Mouse (Mus musculus): ENCODE results near the gene Kif1a. TPM values are rescaled to one million over a fixed set of nuclear protein-coding genes. Genes with fewer than 3 reads are reported as not detected.
A peak's percentile ranks its signal among the peaks of the same experiment; 100 is the strongest.

Gene Kif1a
- polyA plus RNA-seq, 1 experiment from 2014 or later = 490 TPM

DNA sequence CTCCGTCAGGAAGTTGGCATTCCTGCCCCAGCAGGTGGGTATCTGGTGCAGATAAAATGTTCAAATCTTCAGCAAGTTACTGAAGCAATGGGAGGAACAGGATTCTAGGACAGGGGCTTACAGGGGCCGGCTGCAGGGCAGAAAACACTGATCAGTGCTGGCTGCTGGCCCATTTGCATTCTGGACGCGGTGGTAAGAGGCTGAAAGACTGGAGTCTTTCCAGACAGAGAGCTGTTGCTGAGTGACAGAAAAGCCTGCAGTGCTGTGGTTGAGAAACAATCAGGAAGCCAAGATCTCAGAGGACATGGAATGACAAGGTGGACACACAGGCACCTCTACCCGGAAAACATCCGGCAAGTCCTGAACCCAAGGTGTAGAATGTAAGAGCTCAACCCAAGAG, 16.6 kb downstream of the Kif1a start:
- Histone ChIP-seq H3K27ac (replicated peaks) (peak overlapping the region; percentile 73), H3K4me3 (no peak overlapping the region), H3K4me2 (no peak overlapping the region), H3K9me3 (no peaks in the 10 kb centered on the region), H3K4me1 (replicated peaks) (peaks cover 33% of the 10 kb centered on the region), H3K36me3 (peaks cover 38% of the 10 kb centered on the region), H3K9ac (no peak overlapping the region), H3K27me3 (no peaks in the 10 kb centered on the region)
- ATAC-seq (ENCODE audit: low FRiP score, low read depth) = 0 out of 2 replicates have a peak, but pooled peaks have one; percentile 10
- WGBS = 27% methylated on average over 6 of the region's 6 CpGs

DNA sequence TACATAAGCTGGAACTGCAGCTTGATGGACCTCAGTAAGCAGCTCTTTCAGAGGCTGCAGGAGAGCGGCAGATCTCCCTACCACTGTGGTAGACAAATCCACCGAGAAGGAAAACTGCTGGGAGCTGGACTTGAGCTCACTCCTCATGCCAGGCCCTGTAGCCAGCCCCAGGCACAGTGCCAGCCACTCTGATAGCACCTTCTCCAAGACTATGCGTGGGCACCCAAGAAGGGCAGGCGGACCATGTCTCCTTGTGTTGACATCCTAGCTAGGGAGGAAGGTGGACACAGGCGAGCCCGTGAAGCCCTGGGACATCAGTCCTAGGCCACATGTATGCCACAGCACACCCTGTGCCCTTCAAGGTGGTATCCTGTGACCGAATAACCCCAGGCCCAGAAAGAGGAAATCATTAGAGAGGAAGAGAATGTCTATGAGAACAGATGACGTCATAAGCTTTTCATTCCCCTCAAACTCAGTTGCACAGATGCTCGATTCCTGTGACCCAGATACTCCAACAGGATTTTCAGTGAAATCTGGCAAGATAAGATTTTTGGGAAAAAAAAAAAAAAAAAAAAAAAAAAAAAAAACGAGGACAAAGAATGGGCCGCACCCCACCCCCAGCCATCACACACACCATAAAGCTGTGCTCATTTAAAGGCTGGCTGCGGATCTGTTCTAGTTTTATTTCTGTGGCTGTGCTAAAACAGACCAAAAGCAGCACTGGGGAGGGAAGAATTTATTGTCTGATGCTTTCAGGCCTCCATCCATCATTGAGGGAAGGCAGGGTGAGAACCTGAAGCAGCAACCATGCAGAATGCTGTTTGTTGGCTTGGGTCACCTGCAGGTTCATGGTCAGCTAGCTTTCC, 18.1 kb downstream of the Kif1a start:
- H3K4me1 ChIP-seq (replicated peaks) = peaks cover 36% of the 10 kb centered on the region

DNA sequence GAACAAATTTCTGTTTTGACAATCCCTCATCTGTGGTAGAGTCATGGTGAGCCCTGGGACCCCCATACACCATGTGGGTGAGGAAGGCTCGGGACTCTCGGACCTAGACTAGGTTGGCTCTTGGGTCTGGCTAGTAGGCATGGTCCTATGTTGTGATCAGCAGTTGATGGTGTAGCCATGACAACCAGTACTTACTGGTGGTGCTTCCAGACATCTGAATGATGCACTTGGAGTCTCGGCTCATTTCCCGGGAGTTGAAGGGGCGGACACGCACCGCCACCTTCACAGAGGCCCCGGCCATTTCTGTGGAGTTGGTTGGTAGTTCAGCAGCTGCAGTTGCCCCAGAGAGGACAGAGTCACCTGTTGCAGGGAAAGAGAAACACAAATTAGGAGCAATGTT, 19.6 kb downstream of the Kif1a start:
- ATAC-seq (ENCODE audit: low FRiP score, low read depth) = no peak

More for the DNA sequence above, 18.1 kb downstream of the Kif1a start:
- Histone ChIP-seq H3K9me3 (no peaks in the 10 kb centered on the region), H3K9ac (no peak overlapping the region), H3K4me2 (no peak overlapping the region), H3K4me3 (no peak overlapping the region), H3K27ac (replicated peaks) (peak overlapping the region; percentile 73; the same call in 1 of the 2 replicates), H3K36me3 (peaks cover 51% of the 10 kb centered on the region), H3K27me3 (no peaks in the 10 kb centered on the region)
- WGBS = 80% methylated on average over 12 of the region's 12 CpGs
- ATAC-seq (ENCODE audit: low FRiP score, low read depth) = no peak

DNA sequence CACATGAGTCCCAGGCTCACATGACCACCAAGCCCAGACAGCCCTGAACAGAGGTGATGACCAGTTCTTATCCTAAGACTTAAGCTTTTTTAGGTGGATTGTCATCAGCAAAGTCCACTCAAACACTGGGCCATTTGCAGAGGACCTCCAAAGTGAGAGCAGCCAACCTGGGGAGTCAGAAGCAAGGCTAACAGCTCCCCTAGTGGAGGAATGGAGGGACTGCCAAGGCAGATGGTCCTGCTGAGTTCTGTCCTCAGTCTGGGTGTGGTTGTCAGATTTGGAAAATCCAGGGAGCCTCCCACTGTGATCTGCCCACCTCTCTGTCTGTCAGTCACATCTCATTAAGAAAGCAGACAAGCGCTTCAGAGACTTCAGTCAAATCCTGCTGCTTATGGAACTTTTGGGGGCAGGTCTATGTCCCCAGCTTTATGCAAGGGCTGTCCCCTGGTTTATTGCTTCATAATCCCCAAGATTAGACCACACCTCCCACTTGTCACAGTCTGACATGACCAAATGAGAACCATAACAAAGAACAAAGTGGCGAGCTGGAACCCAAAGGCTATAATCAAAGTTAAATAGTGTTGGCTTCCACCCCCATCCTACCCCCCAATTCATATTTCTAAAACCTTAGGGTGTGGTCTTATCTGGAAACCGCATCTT, 20.7 kb downstream of the Kif1a start:
- Histone ChIP-seq H3K4me3 (no peak overlapping the region), H3K36me3 (peaks cover 56% of the 10 kb centered on the region), H3K9ac (no peak overlapping the region), H3K4me2 (no peak overlapping the region), H3K27ac (replicated peaks) (no peak overlapping the region), H3K4me1 (replicated peaks) (peaks cover 36% of the 10 kb centered on the region), H3K9me3 (no peaks in the 10 kb centered on the region), H3K27me3 (no peaks in the 10 kb centered on the region)
- WGBS = 78% methylated on average over 3 of the region's 3 CpGs
- ATAC-seq (ENCODE audit: low FRiP score, low read depth) = no peak

More for the DNA sequence above, 19.6 kb downstream of the Kif1a start:
- no peak overlapping the region for H3K27ac ChIP-seq (replicated peaks)
- no peak overlapping the region for H3K4me2 ChIP-seq
- no peak overlapping the region for H3K4me3 ChIP-seq
- WGBS = 67% methylated on average over 8 of the region's 8 CpGs
- H3K4me1 ChIP-seq (replicated peaks) = peaks cover 36% of the 10 kb centered on the region
- H3K9me3 ChIP-seq = no peaks in the 10 kb centered on the region
- H3K36me3 ChIP-seq = peaks cover 53% of the 10 kb centered on the region
- no peaks in the 10 kb centered on the region for H3K27me3 ChIP-seq
- no peak overlapping the region for H3K9ac ChIP-seq

DNA sequence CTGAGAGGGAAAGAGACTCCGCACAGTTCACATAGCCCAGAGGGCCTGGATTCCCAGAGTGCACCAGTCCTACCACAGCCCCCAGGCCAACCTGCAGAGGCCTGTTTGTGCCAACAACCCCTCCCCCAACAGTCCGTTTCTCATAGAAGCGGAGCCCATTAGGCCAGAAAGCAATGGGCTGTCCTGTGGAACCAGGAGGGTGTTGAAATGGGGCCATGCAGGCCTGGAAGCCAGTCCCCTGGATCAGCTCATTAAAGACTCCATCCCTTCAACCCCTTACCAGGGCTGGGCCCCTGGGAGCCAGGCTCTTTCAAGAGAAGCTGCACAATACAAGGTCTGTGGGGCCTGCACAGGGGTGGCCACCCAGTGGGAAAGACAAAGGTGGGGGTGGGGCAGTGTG, 22.1 kb downstream of the Kif1a start:
- Histone ChIP-seq H3K9ac (no peak overlapping the region), H3K4me3 (no peak overlapping the region), H3K27me3 (no peaks in the 10 kb centered on the region), H3K9me3 (no peaks in the 10 kb centered on the region), H3K4me1 (replicated peaks) (peaks cover 24% of the 10 kb centered on the region), H3K27ac (replicated peaks) (peak overlapping the region; percentile 42), H3K4me2 (no peak overlapping the region), H3K36me3 (peaks cover 71% of the 10 kb centered on the region)
- WGBS = 35% methylated on average over 3 of the region's 3 CpGs
- ATAC-seq (ENCODE audit: low FRiP score, low read depth) = peak; percentile 42

DNA sequence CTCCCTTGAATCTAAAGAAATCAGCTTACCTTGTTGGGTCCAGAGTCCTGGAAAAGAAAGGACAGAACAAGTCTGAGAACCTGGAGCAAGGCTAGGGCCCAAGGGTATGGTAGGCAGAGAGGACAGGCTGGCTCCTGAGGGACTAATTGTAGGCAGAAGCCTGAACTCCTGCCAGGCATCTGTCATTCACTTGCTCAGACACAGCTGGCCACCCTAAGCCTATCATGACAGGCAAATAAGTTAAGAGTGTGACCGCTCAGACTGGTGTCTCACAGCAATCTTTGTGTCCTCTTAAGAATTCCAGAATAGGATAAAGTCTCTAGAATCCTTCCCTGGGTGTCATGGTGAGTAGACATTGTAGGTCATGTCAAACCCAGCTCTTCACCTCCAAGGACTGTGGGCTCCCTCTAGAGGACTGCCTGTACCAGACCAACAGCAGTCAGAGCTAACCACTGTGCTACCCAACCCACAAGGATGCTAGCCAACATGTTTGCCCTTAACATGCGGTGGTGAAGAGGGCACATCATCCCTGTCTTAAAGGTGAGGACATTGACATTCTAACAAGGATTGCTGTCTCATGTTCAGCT, 29.4 kb downstream of the Kif1a start:
- peaks cover 72% of the 10 kb centered on the region for H3K36me3 ChIP-seq
- no peaks in the 10 kb centered on the region; the same call in 1 of the 2 replicates for H3K4me1 ChIP-seq (replicated peaks)
- no peaks in the 10 kb centered on the region for H3K27me3 ChIP-seq
- no peak overlapping the region for H3K4me3 ChIP-seq
- no peak overlapping the region for H3K27ac ChIP-seq (replicated peaks)
- 90% methylated on average over 2 of the region's 2 CpGs for WGBS
- no peak for ATAC-seq (ENCODE audit: low FRiP score, low read depth)
- H3K9ac ChIP-seq = no peak overlapping the region
- H3K4me2 ChIP-seq = no peak overlapping the region
- no peaks in the 10 kb centered on the region for H3K9me3 ChIP-seq

DNA sequence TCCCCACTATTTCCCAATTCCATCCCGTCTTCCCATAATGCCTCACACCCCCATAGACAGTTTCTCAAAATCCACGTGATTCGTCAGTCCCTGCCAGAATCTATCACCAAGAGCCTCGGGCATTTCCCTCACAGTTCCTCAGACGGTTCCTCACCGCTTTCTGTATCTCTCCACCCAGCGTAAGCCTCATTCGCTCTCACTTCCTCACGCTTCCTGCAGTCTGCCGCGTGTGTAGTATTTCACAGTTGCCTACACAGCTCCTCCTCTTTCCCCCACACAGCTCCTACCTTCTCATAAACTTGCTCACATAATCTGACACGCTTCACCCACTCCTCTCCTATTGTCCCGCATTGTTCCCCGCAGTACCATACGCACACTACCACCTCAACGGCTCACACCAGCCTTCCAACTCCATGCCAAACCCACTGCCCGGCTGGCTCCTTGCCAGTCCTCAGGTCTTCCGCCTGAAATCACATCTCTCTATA, 30.2 kb downstream of the Kif1a start:
- H3K4me1 ChIP-seq (replicated peaks) = no peaks in the 10 kb centered on the region; the same call in 1 of the 2 replicates
- 64% methylated on average over 18 of the region's 18 CpGs for WGBS
- peak; percentile 44; the same call in 1 of the 2 replicates for ATAC-seq (ENCODE audit: low FRiP score, low read depth)
- peaks cover 71% of the 10 kb centered on the region for H3K36me3 ChIP-seq
- H3K27ac ChIP-seq (replicated peaks) = peak overlapping the region; percentile 60
- no peaks in the 10 kb centered on the region for H3K9me3 ChIP-seq
- H3K4me2 ChIP-seq = no peak overlapping the region
- no peak overlapping the region for H3K4me3 ChIP-seq
- H3K9ac ChIP-seq = no peak overlapping the region
- no peaks in the 10 kb centered on the region for H3K27me3 ChIP-seq

DNA sequence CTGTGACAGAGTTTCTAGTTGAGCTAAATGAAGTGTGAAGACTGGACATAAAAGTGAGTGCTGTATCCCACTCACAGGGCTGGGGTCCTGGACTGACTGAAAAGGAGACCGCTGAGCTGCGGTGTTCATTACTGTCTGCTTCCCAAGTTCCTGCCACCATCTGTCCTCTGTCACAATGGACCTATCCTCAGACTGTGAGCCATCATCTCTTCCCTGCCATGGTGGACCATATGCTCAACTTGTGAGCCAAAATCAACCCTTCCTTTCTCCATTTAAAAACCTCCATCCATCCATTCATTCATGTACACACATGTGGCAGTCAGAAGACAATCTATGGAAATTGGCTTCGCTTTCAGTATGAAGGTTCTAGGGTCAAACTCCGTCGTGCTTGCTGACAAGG, 30.9 kb downstream of the Kif1a start:
- no peaks in the 10 kb centered on the region for H3K27me3 ChIP-seq
- H3K36me3 ChIP-seq = peaks cover 71% of the 10 kb centered on the region
- H3K9ac ChIP-seq = no peak overlapping the region
- WGBS = 76% methylated on average over 5 of the region's 5 CpGs
- no peaks in the 10 kb centered on the region; the same call in 1 of the 2 replicates for H3K4me1 ChIP-seq (replicated peaks)
- no peaks in the 10 kb centered on the region for H3K9me3 ChIP-seq
- no peak for ATAC-seq (ENCODE audit: low FRiP score, low read depth)
- no peak overlapping the region for H3K4me2 ChIP-seq
- H3K27ac ChIP-seq (replicated peaks) = peak overlapping the region; percentile 60
- H3K4me3 ChIP-seq = no peak overlapping the region

DNA sequence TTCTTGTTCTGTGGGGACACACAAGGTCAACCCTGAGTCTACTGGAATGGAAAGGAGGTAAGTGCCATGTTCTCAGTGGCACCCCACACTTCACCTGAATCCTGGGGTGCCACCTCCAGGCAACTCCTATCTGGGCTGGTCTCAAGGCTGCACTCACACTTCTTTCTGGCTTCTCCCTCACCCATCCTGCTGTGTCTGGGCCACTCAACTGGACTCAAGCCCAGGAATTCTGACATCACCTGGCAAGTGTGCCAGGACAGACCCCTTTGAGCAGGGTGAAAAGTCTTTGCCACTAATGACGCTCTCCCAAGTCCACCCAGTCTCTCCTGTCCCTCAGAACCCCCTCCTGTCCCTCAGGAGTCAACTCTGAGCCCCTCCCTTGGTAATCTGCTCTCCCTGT, 33.2 kb downstream of the Kif1a start:
- H3K9me3 ChIP-seq = no peaks in the 10 kb centered on the region
- no peak overlapping the region for H3K27ac ChIP-seq (replicated peaks)
- 74% methylated on average over 1 of the region's 1 CpGs for WGBS
- H3K36me3 ChIP-seq = peaks cover 72% of the 10 kb centered on the region
- no peak overlapping the region for H3K9ac ChIP-seq
- no peak overlapping the region for H3K4me2 ChIP-seq
- H3K4me1 ChIP-seq (replicated peaks) = no peaks in the 10 kb centered on the region; the same call in 1 of the 2 replicates
- ATAC-seq (ENCODE audit: low FRiP score, low read depth) = no peak
- H3K4me3 ChIP-seq = no peak overlapping the region
- no peaks in the 10 kb centered on the region for H3K27me3 ChIP-seq

DNA sequence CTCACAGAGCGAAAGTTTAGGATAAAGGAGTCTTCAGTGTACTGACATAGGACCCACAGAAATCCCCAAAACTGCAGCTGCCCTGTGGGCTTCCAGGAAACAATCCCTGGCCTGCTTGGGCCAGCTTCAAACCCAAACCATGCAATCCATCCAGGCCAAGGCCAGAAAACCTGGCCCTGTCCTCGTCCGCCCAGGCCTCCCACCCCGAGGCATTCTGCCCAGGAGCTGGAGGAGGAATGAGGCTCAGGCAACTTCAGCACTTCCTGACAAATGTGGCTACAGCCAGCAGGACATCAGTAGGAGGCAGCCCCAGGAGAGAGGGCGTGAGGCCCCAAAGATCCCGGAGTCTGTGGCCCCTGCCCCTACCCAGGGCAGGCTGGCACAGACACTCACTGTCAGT, 36.1 kb downstream of the Kif1a start:
- Histone ChIP-seq H3K9me3 (no peaks in the 10 kb centered on the region), H3K4me3 (no peak overlapping the region), H3K9ac (no peak overlapping the region), H3K27ac (replicated peaks) (no peak overlapping the region), H3K36me3 (peaks cover 79% of the 10 kb centered on the region), H3K27me3 (no peaks in the 10 kb centered on the region), H3K4me2 (no peak overlapping the region), H3K4me1 (replicated peaks) (no peaks in the 10 kb centered on the region)
- 87% methylated on average over 6 of the region's 6 CpGs for WGBS
- no peak for ATAC-seq (ENCODE audit: low FRiP score, low read depth)

DNA sequence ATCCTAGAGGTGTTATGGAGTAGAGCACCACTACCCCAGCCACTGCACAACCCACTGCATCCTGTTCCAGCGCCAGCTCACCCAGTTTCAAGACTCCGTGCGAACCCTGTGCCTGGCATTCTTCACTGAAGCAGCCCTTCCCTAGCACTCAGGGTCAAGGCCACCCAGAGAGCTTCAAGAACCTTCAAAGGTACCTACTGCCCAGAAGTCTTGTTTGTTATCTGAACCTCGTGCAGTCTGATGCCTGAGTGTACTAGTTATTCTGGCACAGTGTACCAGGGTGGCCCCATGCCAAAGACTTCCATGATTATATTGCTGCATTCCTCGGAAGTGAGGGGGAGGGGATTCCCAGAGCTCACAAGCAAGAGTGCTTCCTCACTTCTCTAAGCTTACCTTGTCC, 38.1 kb downstream of the Kif1a start:
- H3K4me1 ChIP-seq (replicated peaks) = no peaks in the 10 kb centered on the region
- H3K4me2 ChIP-seq = no peak overlapping the region
- H3K27me3 ChIP-seq = no peaks in the 10 kb centered on the region
- peaks cover 92% of the 10 kb centered on the region for H3K36me3 ChIP-seq
- 75% methylated on average over 5 of the region's 5 CpGs for WGBS
- H3K27ac ChIP-seq (replicated peaks) = no peak overlapping the region
- H3K9me3 ChIP-seq = no peaks in the 10 kb centered on the region
- H3K9ac ChIP-seq = no peak overlapping the region
- ATAC-seq (ENCODE audit: low FRiP score, low read depth) = no peak
- no peak overlapping the region for H3K4me3 ChIP-seq

Data from hindbrain, embryonic 15.5 days (tissue).